In genomic region chr9:57998032-57998659, GRCm38 (mm10) we compare ENCODE assay signal across 8 mouse cellular contexts. TPM values are rescaled to one million over a fixed set of nuclear protein-coding genes. Genes with fewer than 3 reads are reported as not detected.
DNase-seq lines count a peak whose midpoint lies in the region; ATAC-seq and TF ChIP-seq lines count a peak whose summit lies in the region.

No protein-coding gene starts in this region.

- DNase-seq in CD8-positive naive resting alpha-beta T cell, adult 2 months (ENCODE audit: low read depth in 2 of 2, low spot score in 2 of 2): peak; percentile 54 to 71
- peak; percentile 65 for DNase-seq in adrenal gland, postnatal 14 days
- peak; percentile 53 to 60 for DNase-seq in heart, postnatal 36 days
- DNase-seq in kidney, postnatal 4 days: peak; percentile 54 to 69
- DNase-seq in lung, adult 2 months: peak; percentile 34
- DNase-seq in thymus, postnatal 4 days: peak; percentile 67

- H3K36me3 ChIP-seq in embryonic facial prominence, embryonic 13.5 days: no peaks in the 10 kb centered on the region
- no peaks in the 10 kb centered on the region for H3K36me3 ChIP-seq in neural tube, embryonic 15.5 days

- no peaks in the 10 kb centered on the region for H3K9me3 ChIP-seq in embryonic facial prominence, embryonic 13.5 days
- no peaks in the 10 kb centered on the region for H3K9me3 ChIP-seq in neural tube, embryonic 15.5 days (replicated peaks)

- peak overlapping the region; percentile 44; the same call in 1 of the 2 replicates for H3K9ac ChIP-seq in embryonic facial prominence, embryonic 13.5 days
- peak overlapping the region; percentile 47 for H3K9ac ChIP-seq in neural tube, embryonic 15.5 days (replicated peaks)

- TF ChIP-seq POLR2A in lung, adult 2 months (IDR thresholded peaks at IDR 0.05; ENCODE audit: borderline replicate concordance, extremely low read depth, low read depth, low read length): no peak

- H3K4me1 ChIP-seq in embryonic facial prominence, embryonic 13.5 days: peaks cover 18% of the 10 kb centered on the region
- no peaks in the 10 kb centered on the region for H3K4me1 ChIP-seq in lung, adult 2 months (ENCODE audit: control insufficient read depth, insufficient read depth, low read length)
- H3K4me1 ChIP-seq in neural tube, embryonic 15.5 days: peaks cover 9% of the 10 kb centered on the region

- WGBS in embryonic facial prominence, embryonic 13.5 days: 2% methylated on average over 20 of the region's 20 CpGs
- 5% methylated on average over 20 of the region's 20 CpGs for WGBS in lung, adult 2 months
- under 1% methylated on average over 20 of the region's 20 CpGs for WGBS in neural tube, embryonic 15.5 days

- peak overlapping the region; percentile 56 for H3K4me2 ChIP-seq in embryonic facial prominence, embryonic 13.5 days
- peak overlapping the region; percentile 83 for H3K4me2 ChIP-seq in neural tube, embryonic 15.5 days

- H3K27me3 ChIP-seq in embryonic facial prominence, embryonic 13.5 days: peaks cover 50% of the 10 kb centered on the region
- peaks cover 19% of the 10 kb centered on the region for H3K27me3 ChIP-seq in neural tube, embryonic 15.5 days (replicated peaks)

- no peak for ATAC-seq in embryonic facial prominence, embryonic 13.5 days (ENCODE audit: insufficient number of reproducible peaks, insufficient read depth, low FRiP score, low TSS enrichment, low read depth)
- peak; percentile 84 for ATAC-seq in neural tube, embryonic 15.5 days (ENCODE audit: low FRiP score)

- intact Hi-C loops in heart, postnatal 36 days (cut with DNase I): loop anchor here (1.0 to 5.0 kb wide), 4 partner anchors 63 to 336 kb away; no protein-coding TSS in a partner anchor

- TF ChIP-seq CTCF in lung, adult 2 months (IDR thresholded peaks at IDR 0.05; ENCODE audit: insufficient read depth, low read length): peak; percentile 64; the same call in 1 of the 2 replicates

- peak overlapping the region; percentile 25 for H3K4me3 ChIP-seq in embryonic facial prominence, embryonic 13.5 days
- H3K4me3 ChIP-seq in lung, adult 2 months (replicated peaks; ENCODE audit: extremely low read depth, low read depth, low read length): no peak overlapping the region
- peak overlapping the region; percentile 40 for H3K4me3 ChIP-seq in neural tube, embryonic 15.5 days (replicated peaks)

- H3K27ac ChIP-seq in embryonic facial prominence, embryonic 13.5 days: no peak overlapping the region
- H3K27ac ChIP-seq in neural tube, embryonic 15.5 days (replicated peaks): peak overlapping the region; percentile 35; the same call in 1 of the 2 replicates

RNA-seq across cellular contexts. Expression of gene Cyp11a1, which starts 8.1 kb away (rescaled TPM):
- 2,863 and 3,093 TPM in 2 replicates for total RNA-seq in adrenal gland, postnatal 14 days (2021)
- polyA plus RNA-seq in embryonic facial prominence, embryonic 13.5 days (2015; fragmentation: Nextera tagmentation; extraction: Ambion mirVana): 0.77 and 1.0 TPM in 2 replicates
- total RNA-seq in heart, postnatal 36 days (2021): under 1 TPM; 0.16 to 0.22 TPM
- 0.15 and 0.28 TPM in 2 replicates for polyA plus RNA-seq in lung, adult 2 months (2012; rRNA removed)
- 1.9 and 4.9 TPM in 2 replicates for polyA plus RNA-seq in neural tube, embryonic 15.5 days (2015; fragmentation: Nextera tagmentation; extraction: Ambion mirVana)

RNA-seq across cellular contexts. Expression of gene Sema7a, which starts 58.2 kb away (rescaled TPM):
- total RNA-seq in adrenal gland, postnatal 14 days (2021): 18.4 and 23.5 TPM in 2 replicates
- polyA plus RNA-seq in embryonic facial prominence, embryonic 13.5 days (2015; fragmentation: Nextera tagmentation; extraction: Ambion mirVana): 0.55 and 1.0 TPM in 2 replicates
- 10 to 100 TPM; 20.0 to 20.8 TPM for total RNA-seq in heart, postnatal 36 days (2021)
- 69.3 and 90.1 TPM in 2 replicates for polyA plus RNA-seq in lung, adult 2 months (2012; rRNA removed)
- polyA plus RNA-seq in neural tube, embryonic 15.5 days (2015; fragmentation: Nextera tagmentation; extraction: Ambion mirVana): 2.0 and 2.9 TPM in 2 replicates

Comparison
In these comparisons a context has a peak if more than half of its experiments do, and no peak if none do; other contexts are left out.
1. RNA of gene Sema7a, which starts 58.2 kb away (polyA plus RNA-seq): 69.3 to 90.1 TPM in lung, adult 2 months; 2.0 to 2.9 TPM in neural tube, embryonic 15.5 days and 0.55 to 1.0 TPM in embryonic facial prominence, embryonic 13.5 days; every median in the first group is over 10 times any median in the second.
2. Peak in every context shown above with its lines, with median percentiles within 50 percentile points of each other: DNase-seq.